Comparison of ENCODE assay signal across 16 mouse cellular contexts in the genomic region with DNA sequence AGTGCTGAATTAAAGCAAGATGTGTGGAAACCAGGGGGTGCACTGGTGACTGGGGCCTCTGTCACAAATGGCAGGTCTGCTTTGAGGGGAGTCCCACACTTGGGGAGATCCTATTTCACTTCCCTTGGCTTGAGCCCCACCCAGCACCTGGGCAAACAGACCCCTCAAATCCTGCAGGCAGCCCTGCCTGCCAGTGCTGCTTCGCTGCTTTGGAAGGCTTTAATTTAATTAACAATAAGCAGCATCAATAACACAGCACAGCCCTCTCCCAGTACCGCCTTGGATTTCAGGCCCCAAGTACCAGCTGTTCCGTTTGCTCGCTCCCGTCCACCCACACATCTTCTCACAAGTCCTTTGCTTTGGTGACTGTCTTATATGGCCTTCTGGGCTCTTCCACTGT.
A peak's percentile ranks its signal among the peaks of the same experiment; 100 is the strongest.
DNase-seq lines count a peak whose midpoint lies in the region; ATAC-seq lines count a peak whose summit lies in the region.
"Had no signal": no experiment of that assay in that cellular context is flagged by ENCODE, and none has a peak within 500 bp of the region (broad histone marks: within the 10 kb centered on the region; RNA-seq: fewer than 3 reads in every experiment).

No protein-coding gene starts in this region.

- H3K9ac ChIP-seq in kidney, embryonic 16.5 days (replicated peaks; ENCODE audit: low read length): no peak overlapping the region
- no peak overlapping the region for H3K9ac ChIP-seq in embryonic facial prominence, embryonic 11.5 days (replicated peaks; ENCODE audit: low read length)
- H3K9ac ChIP-seq in embryonic facial prominence, embryonic 15.5 days: no peak overlapping the region
- H3K9ac ChIP-seq: liver, embryonic 13.5 days had no signal

- H3K27ac ChIP-seq in kidney, embryonic 16.5 days (ENCODE audit: low read length): no peak overlapping the region
- H3K27ac ChIP-seq in embryonic facial prominence, embryonic 11.5 days (replicated peaks; ENCODE audit: low read depth, low read length): no peak overlapping the region
- H3K27ac ChIP-seq in embryonic facial prominence, embryonic 15.5 days (replicated peaks): peak overlapping the region; percentile 61
- H3K27ac ChIP-seq: liver, embryonic 13.5 days had no signal

- no peaks in the 10 kb centered on the region for H3K9me3 ChIP-seq in kidney, embryonic 16.5 days (ENCODE audit: low read length)
- no peaks in the 10 kb centered on the region for H3K9me3 ChIP-seq in embryonic facial prominence, embryonic 11.5 days (replicated peaks; ENCODE audit: control insufficient read depth, low read length)
- no peaks in the 10 kb centered on the region for H3K9me3 ChIP-seq in embryonic facial prominence, embryonic 15.5 days (replicated peaks)
- H3K9me3 ChIP-seq: liver, embryonic 13.5 days had no signal

- no peaks in the 10 kb centered on the region for H3K36me3 ChIP-seq in kidney, embryonic 16.5 days (ENCODE audit: insufficient read depth, low read length)
- no peaks in the 10 kb centered on the region for H3K36me3 ChIP-seq in embryonic facial prominence, embryonic 11.5 days (replicated peaks; ENCODE audit: control insufficient read depth, insufficient read depth, low read depth, low read length)
- no peaks in the 10 kb centered on the region for H3K36me3 ChIP-seq in embryonic facial prominence, embryonic 15.5 days
- H3K36me3 ChIP-seq: liver, embryonic 13.5 days had no signal

- no peak overlapping the region for H3K4me3 ChIP-seq in kidney, embryonic 16.5 days (ENCODE audit: low read length)
- no peak overlapping the region for H3K4me3 ChIP-seq in embryonic facial prominence, embryonic 11.5 days (ENCODE audit: low read depth, low read length)
- no peak overlapping the region for H3K4me3 ChIP-seq in embryonic facial prominence, embryonic 15.5 days (replicated peaks)
- H3K4me3 ChIP-seq: liver, embryonic 13.5 days; megakaryocyte, embryonic 14.5 days had no signal

- no peak overlapping the region for H3K4me2 ChIP-seq in kidney, embryonic 16.5 days (replicated peaks; ENCODE audit: low read depth, low read length)
- no peak overlapping the region for H3K4me2 ChIP-seq in embryonic facial prominence, embryonic 11.5 days (ENCODE audit: low read depth, low read length)
- no peak overlapping the region for H3K4me2 ChIP-seq in embryonic facial prominence, embryonic 15.5 days (replicated peaks)
- H3K4me2 ChIP-seq: liver, embryonic 13.5 days had no signal

- 0 out of 2 replicates have a peak, but pooled peaks have one; percentile 42 for ATAC-seq in kidney, embryonic 16.5 days (ENCODE audit: low FRiP score, low TSS enrichment)
- peak; percentile 82 for ATAC-seq in embryonic facial prominence, embryonic 11.5 days (replicated peaks; ENCODE audit: insufficient number of reproducible peaks, low FRiP score, low TSS enrichment, low read depth)
- peak; percentile 60; the same call in 1 of the 2 replicates for ATAC-seq in embryonic facial prominence, embryonic 15.5 days (ENCODE audit: insufficient number of reproducible peaks, low FRiP score, low TSS enrichment, low read depth)
- no peak for ATAC-seq in CD4-positive, CD25-positive, alpha-beta regulatory T cell, adult 4 months
- ATAC-seq: activated CD4-positive, CD25-positive, alpha-beta regulatory T cell, adult 4 months; lung, postnatal 0 days had no signal

- no peaks in the 10 kb centered on the region for H3K27me3 ChIP-seq in kidney, embryonic 16.5 days (ENCODE audit: insufficient read depth, low read length)
- no peaks in the 10 kb centered on the region for H3K27me3 ChIP-seq in embryonic facial prominence, embryonic 11.5 days (ENCODE audit: control insufficient read depth, insufficient read depth, low read length)
- H3K27me3 ChIP-seq in embryonic facial prominence, embryonic 15.5 days: no peaks in the 10 kb centered on the region
- H3K27me3 ChIP-seq: CH12.LX; liver, embryonic 13.5 days; megakaryocyte, embryonic 14.5 days had no signal

- WGBS in kidney, embryonic 16.5 days: 34% methylated on average over 5 of the region's 5 CpGs
- WGBS in embryonic facial prominence, embryonic 11.5 days: 37% methylated on average over 5 of the region's 5 CpGs
- 24% methylated on average over 5 of the region's 5 CpGs for WGBS in embryonic facial prominence, embryonic 15.5 days

- H3K4me1 ChIP-seq in kidney, embryonic 16.5 days (ENCODE audit: insufficient read depth, low read length): peaks cover 16% of the 10 kb centered on the region; the same call in 1 of the 2 replicates
- H3K4me1 ChIP-seq in embryonic facial prominence, embryonic 11.5 days (ENCODE audit: control insufficient read depth, insufficient read depth, low read length): no peaks in the 10 kb centered on the region; the same call in 1 of the 2 replicates
- peaks cover 25% of the 10 kb centered on the region for H3K4me1 ChIP-seq in embryonic facial prominence, embryonic 15.5 days
- H3K4me1 ChIP-seq: liver, embryonic 13.5 days; megakaryocyte, embryonic 14.5 days had no signal

- DNase-seq in kidney, postnatal 36 days: no peak
- DNase-seq in embryonic facial prominence, embryonic 11.5 days (ENCODE audit: low spot score): peak; percentile 71
- peak; percentile 15 for DNase-seq in mesoderm, embryonic 11.5 days (ENCODE audit: low read depth, low spot score)
- DNase-seq in cerebellum, adult 18-20 months: no peak
- DNase-seq: cerebellum, adult 9-10 months; heart, adult 18-20 months; kidney, postnatal 25 days; liver, embryonic 13.5 days; thymus, postnatal 36 days had no signal

Comparison
In these comparisons a context has a peak if more than half of its experiments do, and no peak if none do; other contexts are left out.
1. DNase-seq: peak in embryonic facial prominence, embryonic 11.5 days (single experiment) and mesoderm, embryonic 11.5 days (single experiment); none in kidney, postnatal 36 days (0 of 2) and cerebellum, adult 18-20 months (0 of 2).